Mouse (Mus musculus) spleen, adult 2 months (tissue): ENCODE measurements around the gene Hfe.

Source experiments
- CTCF ChIP-seq: fragments of 200-500 bp; IDR thresholded peaks from 2 replicates; pipeline ENCODE4 v1.5.1; 2011; ENCODE audit warnings: mild to moderate bottlenecking, inconsistent platforms; ENCODE audit not compliant: insufficient read depth, insufficient read length, insufficient replicate concordance; ENCODE audit errors: extremely low read depth
- POLR2A ChIP-seq: fragments of 200-500 bp; IDR thresholded peaks from 2 replicates; pipeline ENCODE4 v1.6.1; 2011; ENCODE audit warnings: low read depth, low read length, inconsistent platforms

- TF ChIP-seq POLR2A (peak; percentile 48; the same call in 1 of the 2 replicates), CTCF (no peak)
Observed at GRCm38 (mm10) chr13:23683755-23684281, 26.8 kb downstream of the Hfe start, which contains the start of the genes Hist1h2ac and Hist1h2bc.
